Mouse (Mus musculus): ENCODE results near the gene Gm13304. TPM values are rescaled to one million over a fixed set of nuclear protein-coding genes. Genes with fewer than 3 reads are reported as not detected.

Gene Gm13304
- polyA plus RNA-seq (2012; rRNA removed; ENCODE audit: low replicate concordance), result not detected in 2 replicates

GRCm38 (mm10) chr4:42114517-42114916 is at the start of gene Gm13304:
Gm13304 (plus strand) TSS chr4:42114817.

GRCm38 (mm10) chr4:42090907-42091306 is 23.7 kb upstream of the Gm13304 start, which contains the start of gene Gm3893:
Gm3893 (plus strand) TSS chr4:42091207.

DNA sequence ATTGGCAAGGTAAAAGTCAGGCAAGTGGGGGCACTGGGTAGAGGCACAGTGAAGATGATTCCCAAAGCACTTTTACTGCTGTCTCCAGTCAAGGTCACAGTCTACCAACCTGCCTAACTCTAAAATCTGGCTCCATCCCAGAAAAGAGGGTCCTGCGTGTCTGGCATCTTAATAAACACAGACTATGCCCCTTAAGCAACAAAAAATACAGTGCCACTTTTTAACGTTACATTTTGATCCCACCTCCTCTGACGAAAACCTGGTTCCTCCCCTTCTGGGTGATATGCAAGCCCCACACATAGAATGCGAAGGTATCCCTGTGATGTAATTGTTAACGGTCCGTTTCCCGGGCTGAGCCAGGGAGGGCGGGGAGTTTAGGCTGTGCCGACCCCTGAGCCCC is 38.5 kb downstream of the Gm13304 start, which contains the start of gene Gm13306:
Gm13306 (plus strand) TSS at position 301 of the 400 bp plus-strand sequence.

Other genes starting within 250 kb of the Gm13304 start
- gene Gm21541, start 211.2 kb upstream of the Gm13304 start, polyA plus RNA-seq (2012; rRNA removed; ENCODE audit: low replicate concordance), result 33.5 TPM in 1 of 2 replicates, not detected in the other
- gene Gm20878, start 173.2 kb upstream of the Gm13304 start, polyA plus RNA-seq (2012; rRNA removed; ENCODE audit: low replicate concordance), result 1.9 and 4.4 TPM in 2 replicates
- not detected in 2 replicates for gene Fam205a4, start 148.8 kb upstream of the Gm13304 start, polyA plus RNA-seq (2012; rRNA removed; ENCODE audit: low replicate concordance)
- 0.07 and 0.18 TPM in 2 replicates for gene Gm21093, start 80.1 kb upstream of the Gm13304 start, polyA plus RNA-seq (2012; rRNA removed; ENCODE audit: low replicate concordance)
- gene Gm3893, start 23.6 kb upstream of the Gm13304 start, polyA plus RNA-seq (2012; rRNA removed; ENCODE audit: low replicate concordance), result not detected in 2 replicates
- gene Gm13306, start 38.6 kb downstream of the Gm13304 start, polyA plus RNA-seq (2012; rRNA removed; ENCODE audit: low replicate concordance), result not detected in 2 replicates
- not detected in 2 replicates for gene Gm13305, start 53.8 kb downstream of the Gm13304 start, polyA plus RNA-seq (2012; rRNA removed; ENCODE audit: low replicate concordance)
- not detected in 2 replicates for gene Gm10600, start 125.8 kb downstream of the Gm13304 start, polyA plus RNA-seq (2012; rRNA removed; ENCODE audit: low replicate concordance)
- 1.6 TPM in 1 of 2 replicates, not detected in the other for gene Ccl21b, start 140.9 kb downstream of the Gm13304 start, polyA plus RNA-seq (2012; rRNA removed; ENCODE audit: low replicate concordance)
- not detected in 2 replicates for gene Gm21953, start 179.4 kb downstream of the Gm13304 start, polyA plus RNA-seq (2012; rRNA removed; ENCODE audit: low replicate concordance)
- gene Fam205a3, start 203.5 kb downstream of the Gm13304 start, polyA plus RNA-seq (2012; rRNA removed; ENCODE audit: low replicate concordance), result 0.17 and 0.39 TPM in 2 replicates